Mouse (Mus musculus): Measurements from ENCODE around the gene Hdac6. TPM values are rescaled to one million over a fixed set of nuclear protein-coding genes. Genes with fewer than 3 reads are reported as not detected.

Hdac6 gene
- total RNA-seq (2021) = 10 to 100 TPM; 46.0 to 54.4 TPM
- long read RNA-seq, experiment 1, full-length matches to known transcripts = 24 of 39 reads
- long read RNA-seq, experiment 1, partial matches to known transcripts = 8 of 39 reads
- long read RNA-seq, experiment 1, other reads (novel, unspliced or antisense) = 7 of 39 reads
- long read RNA-seq, experiment 2, full-length matches to known transcripts = 26 of 41 reads
- long read RNA-seq, experiment 2, partial matches to known transcripts = 13 of 41 reads
- long read RNA-seq, experiment 2, other reads (novel, unspliced or antisense) = 2 of 41 reads

DNA sequence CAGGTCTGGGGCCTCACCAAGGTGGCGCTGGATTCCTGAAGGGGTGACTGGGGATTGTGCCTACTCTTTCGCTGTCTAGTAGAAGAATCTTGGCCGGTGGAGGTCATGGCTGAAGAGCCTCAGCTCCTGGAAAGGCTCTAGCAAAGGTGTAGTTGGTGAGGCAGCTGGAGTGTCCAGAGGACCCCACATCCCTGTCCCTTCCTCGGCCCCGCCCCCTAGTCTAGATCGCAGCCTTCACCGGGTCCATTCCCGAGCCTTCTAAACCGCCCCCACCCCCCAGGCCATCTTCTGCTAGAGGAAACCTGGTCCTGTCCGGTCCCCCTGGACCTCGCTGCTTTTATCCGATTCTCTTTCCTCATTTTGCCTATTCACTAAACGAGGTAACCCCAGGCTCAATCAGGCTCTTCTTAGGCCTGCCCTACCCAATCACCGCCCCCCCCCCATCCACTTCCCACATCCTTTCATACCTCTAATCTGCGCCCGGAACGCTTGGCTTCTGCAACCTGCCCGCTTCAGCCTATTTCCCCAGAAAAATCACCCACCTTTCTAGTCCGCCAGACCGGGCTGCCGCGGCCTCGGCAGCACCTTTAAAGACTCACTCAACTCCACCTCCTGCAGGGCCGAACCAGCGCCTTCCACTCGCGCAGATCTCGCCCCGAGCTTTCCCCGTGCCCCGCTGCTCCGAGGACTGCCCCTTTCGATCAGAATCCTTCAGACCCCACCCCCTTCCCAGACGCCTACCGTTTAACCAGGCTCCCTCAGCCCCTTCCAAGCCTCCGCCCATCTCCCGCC lies at the start of gene Hdac6:
Hdac6 (minus strand) TSS at position 782 of the 792 bp plus-strand sequence.
- DNase-seq (ENCODE audit: low spot score in 2 of 2) = no peak

DNA sequence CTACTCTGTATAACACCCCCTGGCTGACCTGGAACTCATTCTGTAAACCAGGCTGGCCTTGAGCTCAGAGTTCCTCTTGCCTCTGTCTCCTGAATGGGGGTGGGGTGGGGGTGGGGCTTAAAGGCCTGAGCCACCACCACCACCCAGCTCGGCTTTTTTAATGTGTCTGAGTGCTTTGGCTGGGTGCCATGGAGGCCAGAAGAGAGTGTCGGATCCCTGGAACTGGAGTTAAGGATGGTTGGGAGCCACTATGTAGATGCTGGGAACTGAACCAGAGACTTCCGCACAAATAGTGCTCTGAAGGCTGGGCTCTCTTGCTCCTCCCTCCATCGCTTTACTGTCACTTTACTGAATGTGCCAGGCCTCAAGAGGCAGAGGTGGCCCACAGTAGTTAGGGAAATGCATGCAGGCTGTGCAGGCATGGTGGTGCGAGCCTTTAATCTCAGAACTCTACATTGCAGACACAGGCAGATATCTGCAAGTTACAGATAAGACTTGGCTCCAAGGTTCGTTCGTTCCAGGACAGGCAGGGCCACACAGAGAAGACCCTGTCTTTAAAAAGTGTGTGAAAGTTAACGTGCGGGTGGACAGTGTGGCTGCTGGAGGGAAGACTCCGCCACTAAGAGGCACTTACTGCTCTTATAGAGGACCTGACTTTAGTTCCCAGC lies 45.5 kb upstream of the Hdac6 start:
- no peak for DNase-seq (ENCODE audit: low spot score in 2 of 2)

DNA sequence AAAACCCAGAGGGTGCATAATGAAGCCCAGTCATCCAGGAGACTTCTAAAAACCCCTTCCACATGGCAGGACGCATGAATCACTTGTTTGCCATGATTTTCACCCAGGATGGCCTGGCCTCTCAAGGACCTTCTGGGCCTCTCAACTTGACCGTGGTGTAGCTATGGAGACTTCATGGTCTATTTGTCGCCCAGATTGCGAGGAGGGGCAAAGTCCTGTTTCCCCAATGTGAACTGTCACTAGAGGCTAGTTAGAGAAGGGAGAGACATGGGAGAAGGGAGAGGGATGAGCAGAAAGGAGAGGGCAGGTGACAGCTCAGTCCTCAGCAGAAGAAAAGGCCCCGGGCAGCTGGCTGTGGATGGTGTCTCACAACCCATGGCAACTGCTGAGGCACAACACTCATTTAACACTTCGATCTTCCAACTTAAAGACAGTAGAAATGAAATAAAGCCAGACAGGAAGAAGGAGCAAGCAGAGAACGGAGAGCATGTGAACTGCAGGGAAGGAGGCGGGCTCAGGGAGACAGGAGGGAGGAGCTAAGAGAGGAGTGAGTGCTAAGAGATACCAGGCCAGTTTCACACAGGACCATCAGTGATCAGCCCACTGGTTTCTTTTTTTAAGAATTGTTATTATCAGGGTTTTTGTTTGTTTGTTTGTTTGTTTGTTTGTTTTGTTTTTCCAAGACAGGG lies 44.8 kb upstream of the Hdac6 start:
- no peak for DNase-seq (ENCODE audit: low spot score in 2 of 2)

DNA sequence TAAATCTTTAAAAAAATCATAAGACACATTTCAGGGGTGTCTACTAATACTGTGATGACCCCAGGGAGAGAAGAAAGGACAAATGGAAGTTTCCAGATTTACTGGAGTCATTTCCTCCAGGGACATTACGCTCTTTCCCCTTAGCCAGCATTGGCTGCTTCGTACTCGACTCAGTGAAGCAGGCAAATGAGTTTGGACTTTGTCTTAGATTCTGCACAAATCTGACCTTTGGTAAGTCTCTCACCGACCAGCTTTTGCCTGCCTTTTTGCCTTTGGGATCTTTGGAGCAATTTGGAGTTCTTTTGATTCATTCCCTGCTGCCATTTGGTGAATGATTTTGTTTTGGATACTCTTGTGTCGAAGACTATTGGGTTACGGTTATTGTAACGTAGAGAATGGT lies 33.7 kb upstream of the Hdac6 start:
- no peak for DNase-seq (ENCODE audit: low spot score in 2 of 2)

DNA sequence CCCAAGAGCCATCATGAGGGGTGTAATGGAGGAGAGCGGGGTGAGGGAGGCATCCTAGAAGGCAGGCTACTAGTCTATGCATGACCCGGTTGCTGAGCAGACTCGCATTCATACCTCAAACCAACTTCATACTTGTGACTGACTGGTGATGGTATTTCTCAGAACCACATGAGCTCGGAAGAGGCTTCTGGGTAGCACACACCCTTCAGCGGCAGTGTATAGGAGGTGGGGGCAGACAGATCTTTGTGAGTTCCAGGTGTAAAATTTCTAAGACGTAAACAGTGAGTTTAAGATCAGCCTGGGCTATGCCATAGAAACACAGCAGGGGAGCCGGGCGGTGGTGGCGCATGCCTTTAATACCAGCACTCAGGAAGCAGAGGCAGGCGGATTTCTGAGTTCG lies 30.2 kb upstream of the Hdac6 start, which contains the start of gene Gata1:
Gata1 (minus strand) TSS at position 180 of the 400 bp plus-strand sequence.
- no peak for DNase-seq (ENCODE audit: low spot score in 2 of 2)

DNA sequence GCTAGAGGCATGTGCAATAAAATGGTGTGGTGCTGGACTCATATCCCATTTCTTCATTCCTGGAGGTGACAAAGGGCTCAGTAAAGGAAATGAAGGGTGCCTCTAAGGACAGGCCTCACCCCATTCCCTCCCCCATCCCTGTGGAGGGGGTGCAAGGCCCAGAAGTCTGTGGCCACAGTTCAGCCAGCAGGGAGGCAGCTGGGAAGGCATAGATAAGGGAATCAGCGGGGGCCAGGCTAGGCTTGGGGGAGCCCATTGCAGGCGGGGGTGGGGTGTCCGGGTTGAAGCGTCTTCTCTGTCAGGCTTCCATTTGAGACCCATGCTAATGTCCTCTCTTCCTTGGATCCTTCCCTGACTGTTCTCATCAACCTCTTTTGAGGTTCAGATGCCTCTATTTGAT lies 23.6 kb upstream of the Hdac6 start:
- DNase-seq (ENCODE audit: low spot score in 2 of 2) = no peak

DNA sequence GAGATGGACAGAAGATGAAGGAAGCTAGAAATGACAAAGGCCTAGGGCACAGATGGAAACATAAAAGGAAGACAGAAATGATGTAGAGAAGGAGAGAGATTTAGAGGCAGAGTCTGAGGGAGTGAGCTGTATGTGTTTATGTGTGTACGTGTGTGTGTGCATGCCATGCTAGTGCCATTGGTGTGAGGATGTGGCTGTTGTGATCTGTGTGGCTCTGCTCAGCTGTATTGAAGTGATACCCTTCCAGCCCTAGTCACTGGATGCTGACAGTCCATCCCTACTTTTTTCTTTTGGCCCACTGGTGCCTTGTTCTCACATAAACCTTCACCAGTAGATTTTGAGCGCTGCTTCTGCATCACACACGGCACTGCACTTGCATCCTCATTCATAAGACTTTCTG lies 21.2 kb upstream of the Hdac6 start:
- DNase-seq (ENCODE audit: low spot score in 2 of 2) = no peak

DNA sequence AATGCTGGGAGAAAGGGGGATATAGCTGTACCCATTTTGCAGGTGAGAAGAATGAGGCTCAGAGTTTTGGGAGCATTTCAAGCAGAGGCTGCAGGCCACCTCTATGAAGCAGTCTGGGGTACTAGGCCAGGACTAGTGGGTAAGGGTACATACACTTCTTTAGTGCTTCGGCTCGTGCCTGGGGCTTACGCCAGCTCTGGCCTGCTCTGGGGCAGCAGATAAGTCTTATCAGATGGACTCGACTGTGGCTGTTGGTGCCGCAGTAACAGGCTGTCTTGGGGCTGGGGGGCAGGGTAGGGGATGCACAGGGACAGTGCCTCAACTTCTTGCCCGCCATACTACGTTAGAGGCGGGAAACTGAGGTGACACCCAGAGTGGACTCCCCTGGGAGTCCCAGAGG lies 20.5 kb upstream of the Hdac6 start:
- no peak for DNase-seq (ENCODE audit: low spot score in 2 of 2)

DNA sequence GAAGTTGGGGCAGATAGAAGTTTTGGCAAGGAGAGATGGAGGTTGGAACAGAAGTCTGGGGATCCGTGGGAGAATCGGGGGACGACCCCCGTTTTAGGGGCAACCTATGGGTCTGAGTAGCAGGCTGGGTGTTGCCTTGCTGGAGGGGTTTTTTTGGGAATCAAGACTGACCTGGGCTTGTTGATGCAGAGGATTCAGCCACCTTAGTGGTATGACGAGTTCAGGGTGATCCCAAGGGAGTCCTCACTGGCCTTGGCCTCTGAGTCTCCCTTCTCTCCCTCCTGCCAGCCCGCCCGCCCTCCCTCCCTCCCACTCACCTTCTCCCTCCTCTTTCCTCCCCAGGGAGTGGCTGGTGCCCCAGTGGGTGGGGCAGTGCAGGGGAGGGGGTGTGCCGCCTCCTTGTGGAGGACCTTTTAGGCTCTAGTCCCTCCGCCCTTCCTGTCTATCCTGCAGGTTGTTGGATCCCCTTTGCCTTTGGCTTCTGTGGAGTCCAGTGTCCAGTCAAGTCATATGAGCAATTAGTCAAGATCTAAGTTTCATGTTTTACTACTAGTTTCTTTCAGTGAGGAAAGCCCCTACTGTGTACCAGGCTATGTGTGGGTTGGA lies 20.0 kb upstream of the Hdac6 start:
- DNase-seq (ENCODE audit: low spot score in 2 of 2) = no peak

DNA sequence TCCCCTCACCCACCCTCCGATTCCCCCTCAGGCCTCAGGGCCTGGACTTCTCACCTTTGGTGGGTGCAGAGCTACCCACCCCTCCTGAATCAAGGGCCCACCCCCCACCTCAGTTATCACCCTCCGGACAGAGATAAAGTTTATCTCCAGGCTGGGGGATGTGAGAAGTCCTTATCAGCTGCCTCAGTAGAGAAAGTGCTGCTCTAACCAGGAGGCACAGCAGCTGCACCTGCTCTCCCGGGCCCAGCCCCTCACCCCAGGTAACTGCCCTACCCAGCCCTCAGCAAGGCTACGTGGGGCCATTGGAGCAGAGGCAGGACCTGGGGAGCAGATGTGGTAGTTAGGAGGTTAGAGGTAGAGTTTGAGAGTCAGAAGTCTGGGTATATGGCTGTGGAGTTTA lies 18.5 kb upstream of the Hdac6 start:
- no peak for DNase-seq (ENCODE audit: low spot score in 2 of 2)

DNA sequence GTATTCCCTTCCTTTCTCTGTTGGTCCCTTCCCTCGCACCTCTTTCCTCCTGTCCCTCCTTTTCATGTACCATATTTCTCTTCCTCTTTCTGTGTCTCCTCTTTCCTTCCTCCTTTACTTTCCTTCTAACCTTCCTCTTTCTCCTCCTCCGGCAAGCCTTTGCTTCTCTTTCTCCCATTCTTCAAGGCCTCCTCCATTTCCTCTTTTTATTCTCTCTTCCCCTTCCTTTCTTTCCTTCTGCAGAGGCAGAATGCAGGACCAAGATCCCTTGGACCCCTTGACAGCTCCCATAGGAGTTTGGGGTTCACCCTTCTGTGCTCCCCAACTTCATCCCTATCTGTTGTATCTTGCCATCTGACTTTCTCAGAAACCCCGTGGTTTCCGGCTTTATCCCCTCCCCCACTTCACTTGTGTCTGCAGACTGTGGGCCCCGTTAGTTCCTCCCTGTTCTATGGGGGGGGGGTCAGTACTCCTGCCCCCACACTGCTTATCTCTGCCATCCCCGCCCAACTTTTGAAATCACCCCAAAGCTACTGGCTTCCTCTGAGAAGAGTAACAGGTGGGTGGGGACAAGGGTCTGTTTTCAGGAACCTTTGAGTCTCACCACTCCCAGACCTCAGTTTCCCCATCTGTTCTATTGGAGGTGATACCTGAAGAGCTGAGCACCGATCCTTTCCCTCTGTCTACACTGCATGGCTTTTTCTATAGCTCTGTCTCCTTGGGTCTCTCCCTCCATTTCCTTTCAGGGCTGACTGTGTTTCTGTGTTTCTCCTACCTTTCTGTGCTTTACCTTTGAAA lies 16.3 kb upstream of the Hdac6 start:
- DNase-seq (ENCODE audit: low spot score in 2 of 2) = no peak

DNA sequence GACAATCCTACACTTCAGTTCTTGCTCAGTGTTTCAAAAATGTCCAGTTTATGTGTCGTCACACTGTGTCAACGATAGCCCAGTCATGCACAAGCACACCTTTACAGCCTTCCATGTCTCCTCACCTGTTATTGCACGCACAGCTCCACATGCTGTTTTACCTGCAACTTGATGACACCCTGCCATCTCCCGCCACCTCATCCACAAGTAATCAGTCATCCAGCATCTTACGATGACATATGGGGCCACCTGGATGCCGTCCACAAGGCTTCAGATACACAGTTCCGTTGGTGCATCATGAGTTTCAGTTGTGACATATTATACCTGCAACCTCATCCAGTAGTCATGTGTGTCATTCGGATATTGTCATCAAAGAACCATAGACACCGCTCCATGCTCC lies 11.2 kb upstream of the Hdac6 start:
- no peak for DNase-seq (ENCODE audit: low spot score in 2 of 2)

DNA sequence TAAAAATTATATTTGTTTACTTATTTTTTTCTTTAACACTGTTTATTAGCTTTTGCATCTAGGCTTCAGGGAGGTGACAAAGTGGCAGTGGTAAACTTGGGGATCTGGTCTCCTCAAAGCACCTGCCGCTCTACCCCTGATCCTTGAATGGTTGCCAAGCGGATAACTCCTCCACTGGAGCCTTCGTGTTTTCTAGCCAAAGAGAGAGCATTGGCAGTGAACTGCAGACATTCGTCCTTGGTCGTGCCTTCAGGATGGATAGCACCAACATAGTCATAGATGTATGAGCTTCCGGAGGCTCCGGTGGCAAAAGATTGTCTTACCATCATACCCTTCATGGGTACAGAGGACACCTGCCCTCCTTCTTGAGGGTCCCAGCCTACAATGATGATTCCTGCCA lies 2.4 kb upstream of the Hdac6 start:
- DNase-seq (ENCODE audit: low spot score in 2 of 2) = no peak

DNA sequence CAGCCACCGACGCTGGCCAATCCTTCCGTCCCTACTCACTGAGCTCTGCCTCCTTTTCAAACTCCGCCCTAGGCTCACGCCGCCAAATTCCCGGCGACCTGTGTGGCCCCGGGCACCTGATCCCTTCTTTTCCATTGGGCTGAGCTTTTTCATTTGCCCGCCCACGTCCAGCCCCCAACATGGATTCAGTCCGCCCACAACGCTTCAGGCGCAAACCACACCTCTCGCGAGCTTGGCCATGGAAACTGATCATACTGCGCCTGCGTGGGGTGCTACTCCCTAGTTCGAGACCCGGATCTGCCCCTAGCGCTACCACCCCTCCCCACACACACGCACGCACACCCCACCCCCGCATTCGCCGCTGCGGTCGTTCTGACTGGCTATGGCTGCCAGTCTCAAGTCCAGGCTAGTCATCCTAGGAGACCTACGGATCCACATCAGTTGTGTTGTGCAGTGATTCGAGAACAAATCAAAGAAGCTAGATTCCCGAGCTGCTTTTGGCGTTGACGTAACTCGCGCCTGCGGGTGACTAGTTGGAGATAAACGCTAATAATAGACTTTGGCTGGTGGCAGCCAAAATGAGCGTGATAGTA lies 307 bp upstream of the Hdac6 start:
- peak; percentile 88 to 95 for DNase-seq (ENCODE audit: low spot score in 2 of 2)

DNA sequence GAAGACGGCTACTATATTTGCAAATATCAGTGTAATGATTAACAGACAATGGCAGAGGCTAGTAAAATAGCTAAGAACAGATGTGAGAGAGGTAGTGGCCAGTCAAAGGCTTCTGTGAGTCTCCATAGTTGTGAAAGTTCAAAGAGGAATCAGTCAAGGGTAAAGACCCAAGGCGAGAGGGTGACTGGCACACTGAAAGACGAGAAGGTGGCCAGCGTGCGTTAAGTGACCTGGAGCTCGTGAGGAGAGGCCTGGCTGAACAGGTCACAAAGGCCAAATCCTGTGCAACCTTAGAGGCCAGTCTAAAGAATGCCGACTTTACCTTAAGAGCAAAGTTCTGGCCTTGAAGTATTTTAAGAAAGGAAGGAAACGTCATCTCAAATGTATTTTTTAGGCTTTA lies 2.1 kb downstream of the Hdac6 start:
- DNase-seq (ENCODE audit: low spot score in 2 of 2) = no peak

DNA sequence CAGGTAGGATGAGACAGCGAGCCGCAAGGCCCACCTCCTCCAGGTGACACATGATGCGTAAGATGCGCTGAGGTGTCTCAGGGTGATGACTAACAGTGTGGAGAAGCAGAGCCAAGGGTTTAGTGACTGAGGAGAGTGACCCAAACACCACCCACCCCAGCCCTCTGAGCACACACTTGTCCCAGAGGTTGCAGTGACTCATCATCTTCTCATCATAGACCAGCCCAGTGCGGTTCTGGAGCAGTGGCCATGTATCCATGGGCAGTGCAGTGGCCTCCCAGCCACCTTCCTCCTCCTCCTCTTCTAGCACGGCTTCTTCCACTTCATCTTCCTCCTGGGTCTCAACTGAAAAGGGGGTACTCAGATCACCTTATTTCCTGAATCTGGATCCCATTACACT lies 10.0 kb downstream of the Hdac6 start:
- DNase-seq (ENCODE audit: low spot score in 2 of 2) = no peak

DNA sequence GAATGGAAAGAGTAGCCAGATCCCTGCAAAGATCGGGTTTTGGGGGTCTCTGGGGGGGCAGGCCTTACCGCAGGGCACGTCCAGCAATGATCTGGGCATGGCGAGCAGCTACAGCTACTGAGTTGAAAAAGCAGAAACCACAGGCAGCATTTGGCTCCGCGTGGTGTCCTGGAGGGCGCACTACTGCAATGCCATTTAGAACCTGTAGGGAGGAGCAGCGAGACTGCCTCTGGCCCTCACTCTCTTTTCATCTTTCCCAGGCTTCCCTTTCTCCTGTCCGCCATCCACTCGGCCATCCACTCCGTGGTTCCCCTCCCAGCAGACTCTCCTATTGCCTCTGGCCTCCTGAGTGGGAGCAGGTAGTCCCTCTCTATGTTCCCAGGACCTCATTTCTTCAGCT lies 10.8 kb downstream of the Hdac6 start:
- DNase-seq (ENCODE audit: low spot score in 2 of 2) = no peak

DNA sequence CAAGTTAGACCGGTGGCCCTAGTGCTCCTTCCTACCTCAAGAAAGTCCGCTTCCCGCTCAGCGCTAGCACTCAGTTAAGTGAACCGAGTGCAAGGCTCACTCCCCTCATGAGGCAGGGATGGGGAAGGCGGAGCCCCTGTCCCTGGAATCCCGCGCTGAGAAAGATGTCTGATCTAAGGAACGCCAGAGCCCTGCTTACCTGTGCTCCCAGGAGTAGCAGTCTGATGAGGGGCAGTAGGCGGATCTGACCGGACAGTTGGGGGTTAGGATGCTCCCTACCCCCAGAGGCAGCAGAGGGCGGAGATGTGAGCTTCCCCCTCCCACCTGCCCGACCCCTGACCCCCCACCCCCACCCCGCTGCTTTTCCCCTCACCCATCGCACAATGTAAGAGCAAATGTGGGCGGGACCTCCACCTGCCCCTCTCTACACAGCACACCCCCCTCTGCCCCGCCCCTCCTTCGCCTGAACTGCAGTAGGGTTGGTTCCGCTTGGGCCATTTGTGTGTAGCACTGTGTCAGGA lies 19.4 kb downstream of the Hdac6 start, which contains the start of gene Eras:
Eras (minus strand) TSS at position 338 of the 521 bp plus-strand sequence.
- no peak for DNase-seq (ENCODE audit: low spot score in 2 of 2)

DNA sequence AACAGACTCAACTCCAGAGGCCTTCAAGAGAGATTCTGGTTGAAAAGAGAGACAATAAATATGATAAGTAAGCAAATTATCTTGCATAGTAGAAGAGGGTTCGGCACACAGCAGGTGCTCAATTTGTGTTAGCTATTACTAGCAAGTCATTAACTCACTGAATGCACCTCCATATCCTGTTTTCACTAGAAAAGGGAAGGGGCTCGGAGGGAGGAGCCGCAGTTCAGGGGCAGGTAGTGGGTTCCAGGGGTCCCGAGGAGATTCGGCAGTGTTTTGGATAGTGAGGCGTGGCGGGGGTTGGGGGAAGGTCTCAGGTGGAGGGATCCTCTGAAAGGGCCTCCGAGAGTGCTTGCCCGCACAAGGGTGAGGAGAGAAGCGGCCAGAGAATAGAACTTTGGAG lies 20.6 kb downstream of the Hdac6 start:
- DNase-seq (ENCODE audit: low spot score in 2 of 2) = no peak

DNA sequence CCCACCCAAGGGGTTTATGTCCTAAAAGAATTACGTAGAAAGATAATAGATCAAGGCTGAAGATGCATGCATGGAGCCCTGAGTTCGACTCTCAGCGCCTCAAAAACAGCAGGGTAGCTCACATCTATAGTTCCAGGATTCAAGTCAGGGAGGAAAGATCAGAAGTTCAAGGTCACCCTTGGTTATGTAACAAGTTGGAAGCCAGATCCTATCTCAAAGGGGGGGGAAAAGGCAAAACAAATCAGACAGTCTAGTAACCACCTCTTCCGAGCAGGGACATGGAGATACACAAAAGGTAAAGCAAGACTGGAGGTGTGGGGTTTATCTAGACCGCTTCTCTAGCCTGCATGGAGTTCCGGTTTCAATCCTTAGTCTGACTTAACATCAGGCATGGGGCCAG lies 21.4 kb downstream of the Hdac6 start:
- no peak for DNase-seq (ENCODE audit: low spot score in 2 of 2)
